Mouse (Mus musculus): ENCODE measurements around the gene Mapk3.

DNA sequence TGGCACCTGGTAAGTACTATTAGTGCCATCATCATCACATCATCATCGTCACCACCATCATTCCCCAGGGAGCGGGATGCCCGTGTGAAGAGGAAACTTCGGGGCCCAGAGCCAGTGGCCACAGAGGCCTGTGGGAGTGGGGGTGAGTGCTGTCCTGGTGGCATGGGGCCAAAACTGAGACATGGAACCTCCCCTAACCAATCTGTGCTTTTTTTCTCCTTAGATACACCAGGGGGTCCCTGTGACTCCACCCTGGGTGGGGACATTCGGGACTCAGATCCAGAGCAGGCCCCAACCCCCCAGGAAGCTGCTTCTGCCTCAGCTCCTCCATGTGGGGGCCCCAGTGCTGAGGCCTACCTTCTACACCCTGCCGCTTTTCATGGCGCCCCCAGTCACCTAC lies 25.1 kb downstream of the Mapk3 start:
- TF ChIP-seq CTCF (IDR thresholded peaks at IDR 0.05; ENCODE audit: borderline replicate concordance, control insufficient read depth, extremely low read depth, insufficient read depth, low read length, poor library complexity) (no peak), POLR2A (IDR thresholded peaks at IDR 0.05; ENCODE audit: control insufficient read depth, extremely low read depth, insufficient read depth, low read length, poor library complexity) (no peak)
